ENCODE assay signal across 8 mouse cellular contexts in the genomic region with DNA sequence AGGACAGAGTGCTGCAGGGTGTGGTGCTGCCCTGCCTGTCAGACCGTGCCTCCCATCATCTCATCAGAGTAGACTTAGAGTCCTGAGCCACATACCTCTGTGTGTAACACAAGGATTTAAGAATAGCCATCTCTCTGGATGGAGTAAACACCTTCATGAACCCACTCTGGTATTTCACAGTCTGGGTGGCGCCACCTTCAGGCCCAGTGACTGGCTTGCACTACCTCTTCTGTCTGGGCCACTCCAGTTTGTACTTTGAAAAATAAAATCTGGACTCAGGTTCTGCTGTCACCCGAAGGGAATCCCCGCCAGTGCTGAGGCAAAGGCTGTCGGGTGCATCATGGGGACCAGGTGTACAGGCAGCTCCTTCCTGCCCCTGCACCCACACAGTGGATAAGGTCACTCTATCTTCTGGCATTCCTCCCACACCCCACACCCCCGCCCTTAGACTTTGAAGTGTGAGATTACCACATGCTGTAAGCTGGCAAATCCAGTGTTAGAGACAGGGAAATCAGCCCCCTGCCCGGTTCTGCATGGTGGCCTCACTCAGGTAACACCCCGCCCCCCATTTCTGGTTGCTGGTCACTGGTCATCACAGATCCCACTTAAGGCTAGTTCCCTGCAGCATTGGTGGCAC.
DNase-seq lines count a peak whose midpoint lies in the region; ATAC-seq lines count a peak whose summit lies in the region.

No protein-coding gene starts in this region.

- H3K27me3 ChIP-seq in hindbrain, embryonic 16.5 days (replicated peaks; ENCODE audit: control insufficient read depth, insufficient read depth, low read length), result no peaks in the 10 kb centered on the region
- H3K27me3 ChIP-seq in hindbrain, embryonic 13.5 days, result 0 out of 2 replicates have a peak, but pooled peaks cover 2% of the 10 kb centered on the region

- H3K4me2 ChIP-seq in hindbrain, embryonic 16.5 days (ENCODE audit: low read length), result no peak overlapping the region
- no peak overlapping the region for H3K4me2 ChIP-seq in hindbrain, embryonic 13.5 days

- peaks cover 18% of the 10 kb centered on the region for H3K4me1 ChIP-seq in hindbrain, embryonic 16.5 days (ENCODE audit: control insufficient read depth, insufficient read depth, low read depth, low read length)
- peaks cover 39% of the 10 kb centered on the region for H3K4me1 ChIP-seq in hindbrain, embryonic 13.5 days (replicated peaks)

- peak; percentile 19 for DNase-seq in CD4-positive, CD25-positive, alpha-beta regulatory T cell, adult 2 months (ENCODE audit: low read depth, low spot score)
- peak; percentile 53 for DNase-seq in 416B (ENCODE audit: low read depth)
- peak; percentile 48 to 52 for DNase-seq in kidney, postnatal 25 days
- no peak for DNase-seq in thymus, postnatal 25 days
- no peak for DNase-seq in frontal cortex, postnatal 10 days (ENCODE audit: low spot score in 2 of 2)

- H3K9ac ChIP-seq in hindbrain, embryonic 16.5 days (ENCODE audit: low read depth, low read length), result no peak overlapping the region
- H3K9ac ChIP-seq in hindbrain, embryonic 13.5 days, result no peak overlapping the region

- no peaks in the 10 kb centered on the region for H3K9me3 ChIP-seq in hindbrain, embryonic 16.5 days (ENCODE audit: control insufficient read depth, low read length)
- no peaks in the 10 kb centered on the region for H3K9me3 ChIP-seq in hindbrain, embryonic 13.5 days

- 85% methylated on average over 8 of the region's 8 CpGs for WGBS in hindbrain, embryonic 16.5 days
- WGBS in hindbrain, embryonic 13.5 days, result 87% methylated on average over 8 of the region's 8 CpGs

- no peak overlapping the region for H3K27ac ChIP-seq in hindbrain, embryonic 16.5 days (ENCODE audit: low read depth, low read length)
- no peak overlapping the region for H3K27ac ChIP-seq in hindbrain, embryonic 13.5 days

- ATAC-seq in CD4-positive, CD25-positive, alpha-beta regulatory T cell, adult 4 months, result no peak
- ATAC-seq in hindbrain, embryonic 16.5 days, result 0 out of 2 replicates have a peak, but pooled peaks have one; percentile 22
- ATAC-seq in hindbrain, embryonic 13.5 days (ENCODE audit: low FRiP score), result no peak

- peaks cover 36% of the 10 kb centered on the region for H3K36me3 ChIP-seq in hindbrain, embryonic 16.5 days (ENCODE audit: control insufficient read depth, insufficient read depth, low read length)
- peaks cover 56% of the 10 kb centered on the region for H3K36me3 ChIP-seq in hindbrain, embryonic 13.5 days

- no peak overlapping the region for H3K4me3 ChIP-seq in hindbrain, embryonic 16.5 days (ENCODE audit: low read length)
- no peak overlapping the region for H3K4me3 ChIP-seq in hindbrain, embryonic 13.5 days

Comparison
In these comparisons a context has a peak if more than half of its experiments do, and no peak if none do; other contexts are left out.
1. DNase-seq: peak in CD4-positive, CD25-positive, alpha-beta regulatory T cell, adult 2 months (single experiment), 416B (single experiment) and kidney, postnatal 25 days (2 of 2); none in thymus, postnatal 25 days (single experiment) and frontal cortex, postnatal 10 days (0 of 2).